Mouse (Mus musculus) gastrocnemius, postnatal 36 days (tissue): ENCODE results near the gene Ttc41. TPM values are rescaled to one million over a fixed set of nuclear protein-coding genes. Genes with fewer than 3 reads are reported as not detected.

Experiments used
- DNase-seq, 2 experiments: peaks; one replicate each; pipeline ENCODE4 v3.0.0; 2022
- intact Hi-C: fragments of 180-260 bp; cut with DNase I; formaldehyde crosslinking; loops from one replicate; pipeline ENCODE4 v1.15.1; 2025
- total RNA-seq, 2 experiments: library from RNA; stranded (reverse); gene quantifications; 2 replicates each; pipeline ENCODE4 v1.2.3; 2021

Ttc41 gene
- total RNA-seq, 2 experiments from 2014 or later: 1.9 to 2.1 TPM

GRCm38 (mm10) chr10:86779816-86780500, 74.3 kb downstream of the Ttc41 start:
- intact Hi-C loops: loop anchor here (5.0 kb wide), 2 partner anchors 47 to 73 kb away; partner anchors contain the start of genes Hsp90b1 and Ttc41
- DNase-seq: no peak

GRCm38 (mm10) chr10:86781641-86782040, 76.0 kb downstream of the Ttc41 start:
- intact Hi-C loops: loop anchor here (5.0 kb wide), 1 partner anchor 46 kb away; no protein-coding TSS in a partner anchor

GRCm38 (mm10) chr10:86782656-86783055, 77.0 kb downstream of the Ttc41 start:
- no peak for DNase-seq
- intact Hi-C loops: loop anchor here (5.0 kb wide), 1 partner anchor 45 kb away; no protein-coding TSS in a partner anchor

More at GRCm38 (mm10) chr10:86781641-86782040, 76.0 kb downstream of the Ttc41 start:
- DNase-seq: no peak

- DNase-seq: no peak
- intact Hi-C loops: loop anchor here (5.0 kb wide), 1 partner anchor 44 kb away; no protein-coding TSS in a partner anchor
Observed at GRCm38 (mm10) chr10:86783561-86783960, 78.0 kb downstream of the Ttc41 start.

DNA sequence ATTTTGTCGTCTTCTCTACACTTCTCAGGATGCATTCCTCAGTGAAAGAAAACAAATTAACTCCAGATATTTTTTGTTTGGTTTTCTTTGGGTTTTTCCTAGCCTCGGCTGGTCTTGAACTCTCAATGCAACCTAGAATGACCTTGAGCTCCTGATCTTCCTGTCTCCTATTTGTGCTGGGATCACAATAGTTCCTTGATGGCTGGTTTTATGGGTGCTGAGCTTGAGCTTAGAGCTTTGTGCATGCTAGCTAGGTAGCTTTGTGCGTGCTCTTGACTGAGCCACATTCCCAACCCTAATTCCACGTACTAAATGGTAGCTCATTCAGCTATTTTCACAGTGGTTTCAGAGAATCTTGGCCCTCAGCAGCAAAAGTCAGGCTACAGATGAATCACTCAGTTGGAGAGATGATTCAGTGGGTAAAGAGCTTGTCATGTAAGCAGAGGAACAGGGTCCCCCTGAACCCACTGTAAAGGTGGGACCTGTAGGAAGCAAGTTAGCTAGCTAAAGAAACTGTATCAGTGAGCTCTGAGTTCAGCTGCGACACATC, 78.6 kb downstream of the Ttc41 start:
- no peak for DNase-seq
- intact Hi-C loops: loop anchor here (5.0 kb wide), 1 partner anchor 43 kb away; no protein-coding TSS in a partner anchor

DNA sequence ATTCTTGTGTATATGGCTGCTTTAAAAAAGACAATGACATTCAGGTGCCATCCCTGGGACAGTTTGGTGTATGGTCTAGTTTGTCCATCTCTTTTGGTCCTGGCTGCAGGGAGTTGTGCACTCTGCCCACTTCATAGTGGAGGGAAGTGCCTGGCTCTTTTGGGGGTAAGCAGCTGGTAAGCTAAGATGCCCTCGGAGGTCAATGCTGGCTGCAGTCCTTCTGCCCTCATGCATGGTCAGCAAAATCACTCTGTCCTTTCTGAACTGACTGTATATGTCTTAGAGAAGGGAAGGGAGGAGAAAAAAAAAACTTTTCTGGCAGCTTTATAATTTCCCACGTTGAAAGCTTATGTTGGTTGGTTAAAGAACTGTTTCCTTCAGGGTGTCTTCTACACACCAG, 79.8 kb downstream of the Ttc41 start:
- DNase-seq: no peak
- intact Hi-C loops: no loop called here

DNA sequence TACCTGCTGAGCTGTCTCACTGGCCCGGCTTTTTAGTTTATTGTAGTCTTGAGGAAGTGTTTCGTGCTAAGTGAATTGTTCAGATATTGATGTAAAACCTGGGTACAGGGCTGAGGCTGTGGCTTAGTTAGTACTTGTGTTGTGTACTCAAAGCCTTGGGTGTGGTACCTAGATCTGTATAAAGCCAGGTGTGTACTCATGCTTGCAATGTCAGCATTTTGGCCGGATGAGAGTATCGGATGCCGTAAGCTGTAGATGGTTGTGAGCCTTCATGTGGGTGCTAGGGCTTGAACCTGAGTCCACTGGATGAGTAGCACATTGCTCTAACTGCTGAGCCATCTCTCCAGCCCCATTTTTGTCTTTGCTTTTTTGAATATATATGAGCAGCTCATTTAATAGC, 80.5 kb downstream of the Ttc41 start:
- no peak for DNase-seq
- intact Hi-C loops: no loop called here

GRCm38 (mm10) chr10:86788193-86788592, 82.6 kb downstream of the Ttc41 start:
- intact Hi-C loops: no loop called here
- no peak for DNase-seq

GRCm38 (mm10) chr10:86789146-86789672, 83.6 kb downstream of the Ttc41 start:
- intact Hi-C loops: no loop called here
- no peak for DNase-seq

GRCm38 (mm10) chr10:86791507-86792184, 86.0 kb downstream of the Ttc41 start:
- DNase-seq: no peak
- intact Hi-C loops: no loop called here

- intact Hi-C loops: no loop called here
- no peak for DNase-seq
Observed at GRCm38 (mm10) chr10:86793509-86793951, 87.9 kb downstream of the Ttc41 start.

DNA sequence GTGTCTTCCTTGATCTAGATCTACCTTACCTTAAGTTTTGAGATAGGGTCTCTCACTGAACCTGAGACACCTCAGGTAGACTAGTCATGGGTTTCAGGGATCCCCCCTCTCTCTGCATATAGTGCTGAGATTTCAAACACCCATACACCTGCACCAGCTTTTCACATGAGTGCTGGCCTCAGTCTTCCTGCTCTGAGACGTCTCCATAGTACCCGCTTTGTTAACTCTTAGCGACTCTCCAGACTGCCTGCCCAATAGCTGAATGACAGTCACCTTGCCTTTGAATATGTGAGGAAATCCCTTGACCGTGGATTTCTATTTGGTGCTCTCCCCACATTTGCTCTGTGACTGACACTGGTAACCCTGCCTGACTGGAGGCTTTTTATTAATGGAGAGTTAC, 88.6 kb downstream of the Ttc41 start:
- intact Hi-C loops: no loop called here

DNA sequence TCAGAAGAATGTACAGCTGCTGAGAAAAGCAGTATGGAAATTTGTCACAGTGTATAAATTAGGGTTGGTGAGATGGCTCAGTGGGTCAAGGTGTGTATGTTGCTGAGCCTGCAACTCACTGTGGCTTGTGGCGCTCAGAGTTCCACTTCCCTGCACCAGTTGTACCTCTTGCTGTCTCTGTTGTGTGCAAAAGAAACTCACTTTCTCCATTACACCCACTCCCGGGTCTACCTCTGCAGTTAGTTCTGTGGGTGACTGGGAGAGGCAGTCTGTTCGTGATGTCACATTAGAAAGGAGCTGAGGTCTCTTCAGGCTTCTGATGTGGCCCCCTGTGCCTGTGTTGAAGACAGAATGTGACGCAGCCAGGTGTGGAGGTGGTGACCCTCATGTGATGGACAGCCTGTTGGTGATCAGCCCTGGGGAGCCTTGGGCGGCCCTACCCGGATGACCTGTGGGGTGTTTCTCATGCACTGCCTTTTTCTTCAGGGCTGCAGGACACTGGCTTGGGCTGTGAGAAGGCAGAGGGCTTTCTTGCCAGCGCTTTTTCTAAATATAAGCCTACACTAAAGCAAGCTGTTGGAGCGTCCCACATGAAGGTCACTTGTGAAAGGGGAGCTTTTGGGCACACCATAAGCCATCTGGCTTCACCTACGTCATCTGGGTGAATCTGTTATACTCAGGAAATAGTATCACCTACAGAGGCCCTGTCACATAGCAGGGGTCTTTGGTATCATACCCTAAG, 89.4 kb downstream of the Ttc41 start:
- intact Hi-C loops: no loop called here
- DNase-seq: peak in 1 of 2 experiments; percentile 25

More for the DNA sequence above, 88.6 kb downstream of the Ttc41 start:
- no peak for DNase-seq

DNA sequence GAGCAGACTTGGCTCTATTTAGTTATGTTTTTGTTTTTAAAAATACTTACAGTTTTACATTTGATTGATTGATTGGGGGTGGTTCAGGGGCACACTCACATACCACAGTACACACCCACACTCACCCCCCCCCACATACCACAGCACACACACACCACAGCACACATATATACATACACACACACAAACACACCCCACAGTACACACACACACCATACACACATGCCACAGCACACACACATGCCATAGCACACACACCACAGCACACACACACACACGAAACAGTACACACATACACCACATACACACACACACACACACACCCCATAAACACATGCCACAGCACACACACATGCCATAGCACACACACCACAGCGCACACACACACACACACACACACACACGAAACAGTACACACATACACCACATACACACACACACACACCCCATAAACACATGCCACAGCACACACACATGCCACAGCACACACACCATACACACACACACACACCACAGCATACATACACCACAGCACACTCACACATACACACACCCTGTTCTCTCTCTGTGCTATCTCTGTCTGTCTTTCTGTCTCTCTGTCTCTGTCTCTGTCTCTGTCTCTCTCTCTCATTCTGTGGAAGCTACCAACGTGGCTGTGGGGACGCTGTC, 90.6 kb downstream of the Ttc41 start:
- no peak for DNase-seq
- intact Hi-C loops: no loop called here

GRCm38 (mm10) chr10:86807362-86807761, 101.8 kb downstream of the Ttc41 start:
- intact Hi-C loops: no loop called here
- DNase-seq: no peak

DNA sequence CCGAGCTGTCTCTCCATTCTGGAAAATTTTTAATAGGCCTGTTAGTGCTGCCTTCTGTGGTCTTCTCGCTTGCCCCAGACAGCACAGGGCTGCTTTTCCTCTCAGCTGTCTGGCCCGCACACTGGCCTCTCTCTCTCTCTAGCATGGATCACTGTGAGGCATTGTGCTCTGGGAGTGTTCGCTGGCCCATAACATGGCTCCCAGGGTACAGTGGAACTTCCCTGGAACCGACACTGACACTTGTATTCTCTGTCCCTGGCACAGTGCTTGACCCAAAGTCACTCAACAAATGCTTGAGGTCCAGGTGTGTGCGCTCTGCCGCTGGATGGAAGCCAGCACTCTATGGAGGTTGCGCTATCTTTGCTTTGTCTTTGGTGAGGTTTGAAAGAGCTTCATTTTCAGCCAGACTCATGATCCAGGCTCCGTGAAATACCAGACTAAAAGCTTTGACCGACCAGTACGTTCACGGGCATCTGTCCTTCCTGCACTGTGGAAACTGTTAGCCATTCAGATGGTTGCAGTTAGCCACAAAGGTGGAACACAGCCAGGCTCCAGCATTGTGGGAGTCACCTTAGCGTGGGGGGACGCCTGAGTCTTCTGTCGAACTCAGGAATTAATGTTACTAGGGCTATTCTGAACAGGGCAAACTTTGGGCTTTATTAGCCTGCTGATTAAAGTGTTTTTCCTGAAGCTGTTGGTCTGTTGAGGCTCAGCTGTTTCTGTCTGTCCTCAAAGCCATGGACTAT, 102.6 kb downstream of the Ttc41 start:
- intact Hi-C loops: no loop called here

DNA sequence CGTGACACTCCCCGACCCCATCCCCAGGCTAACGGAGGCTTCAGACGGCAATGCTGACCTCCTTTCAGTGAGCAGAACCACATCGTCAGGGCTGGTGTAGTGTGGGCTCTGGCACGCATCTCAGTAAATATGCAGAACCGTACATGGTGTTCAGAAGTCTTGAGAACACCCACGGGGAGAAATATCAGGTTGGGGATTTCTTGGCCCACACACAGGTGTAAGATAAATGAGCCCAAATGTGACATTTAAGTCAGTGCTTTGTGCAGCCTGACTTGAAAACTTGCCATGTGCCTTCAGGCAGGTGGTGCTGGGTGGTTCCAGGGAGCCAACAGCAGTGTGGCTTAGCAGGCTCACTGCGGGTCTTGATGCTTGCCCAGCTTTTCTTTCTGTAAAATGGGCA, 104.4 kb downstream of the Ttc41 start:
- intact Hi-C loops: no loop called here

More for the DNA sequence above, 102.6 kb downstream of the Ttc41 start:
- no peak for DNase-seq

GRCm38 (mm10) chr10:86810612-86811011, 105.0 kb downstream of the Ttc41 start:
- intact Hi-C loops: no loop called here
- no peak for DNase-seq

More for the DNA sequence above, 104.4 kb downstream of the Ttc41 start:
- DNase-seq: peak; percentile 27 to 44
